Mouse (Mus musculus): ENCODE data around the gene Lonp2.

Gene Lonp2

GRCm38 (mm10) chr8:86745935-86746441 is 122.1 kb downstream of the Lonp2 start:
- DNase-seq (ENCODE audit: low read depth, low spot score), result peak; percentile 96

GRCm38 (mm10) chr8:86746511-86746910 is 122.7 kb downstream of the Lonp2 start:
- DNase-seq (ENCODE audit: low read depth, low spot score), result no peak

- DNase-seq (ENCODE audit: low read depth, low spot score), result no peak
These were observed 126.0 kb downstream of the Lonp2 start for GRCm38 (mm10) chr8:86749842-86750241.

GRCm38 (mm10) chr8:86756948-86757733 is 133.3 kb downstream of the Lonp2 start:
- DNase-seq (ENCODE audit: low read depth, low spot score), result no peak

- no peak for DNase-seq (ENCODE audit: low read depth, low spot score)
These were observed 134.8 kb downstream of the Lonp2 start for GRCm38 (mm10) chr8:86758651-86759050.

- no peak for DNase-seq (ENCODE audit: low read depth, low spot score)
These were observed 135.2 kb downstream of the Lonp2 start for GRCm38 (mm10) chr8:86759090-86759491.

GRCm38 (mm10) chr8:86760746-86761145 is 136.9 kb downstream of the Lonp2 start:
- DNase-seq (ENCODE audit: low read depth, low spot score), result no peak

- no peak for DNase-seq (ENCODE audit: low read depth, low spot score)
These were observed 139.0 kb downstream of the Lonp2 start for GRCm38 (mm10) chr8:86762806-86763205.

- peak; percentile 24 for DNase-seq (ENCODE audit: low read depth, low spot score)
These were observed 141.3 kb downstream of the Lonp2 start for GRCm38 (mm10) chr8:86765155-86765554.

- DNase-seq (ENCODE audit: low read depth, low spot score), result no peak
These were observed 141.8 kb downstream of the Lonp2 start for GRCm38 (mm10) chr8:86765669-86766068.

GRCm38 (mm10) chr8:86766548-86767211 is 142.8 kb downstream of the Lonp2 start:
- DNase-seq (ENCODE audit: low read depth, low spot score), result no peak

- DNase-seq (ENCODE audit: low read depth, low spot score), result no peak
These were observed 144.7 kb downstream of the Lonp2 start for GRCm38 (mm10) chr8:86768499-86768898.

- DNase-seq (ENCODE audit: low read depth, low spot score), result no peak
These were observed 146.3 kb downstream of the Lonp2 start for GRCm38 (mm10) chr8:86769945-86770715.

Data from CD4-positive, CD25-positive, alpha-beta regulatory T cell, adult 2 months (primary cell).